Mouse (Mus musculus): ENCODE measurements around the gene Fryl.

Gene Fryl

GRCm38 (mm10) chr5:73163970-73164369, 92.4 kb downstream of the Fryl start:
- DNase-seq (ENCODE audit: extremely low read depth, low read depth, low spot score): no peak

- DNase-seq (ENCODE audit: extremely low read depth, low read depth, low spot score): no peak
Measured at GRCm38 (mm10) chr5:73162492-73162891, 93.9 kb downstream of the Fryl start.

DNA sequence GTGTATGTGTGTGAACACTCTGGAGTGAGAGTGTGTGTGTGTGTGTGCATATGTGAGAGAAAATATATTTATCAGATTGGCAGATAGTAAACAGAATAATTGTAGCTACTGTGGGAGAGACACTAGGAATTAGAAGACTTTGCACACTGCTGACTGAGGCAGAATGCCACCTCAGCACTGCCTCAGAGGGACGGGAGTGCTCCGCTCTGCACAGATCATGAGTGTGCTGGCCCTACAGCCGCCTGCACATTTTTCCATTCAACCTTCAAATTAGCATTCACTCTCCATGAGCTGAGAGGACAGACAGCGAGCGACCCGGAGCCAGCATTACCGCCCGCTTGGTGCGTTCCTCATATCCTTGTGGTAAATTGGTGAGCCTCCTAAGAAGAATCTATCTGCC, 96.0 kb downstream of the Fryl start:
- no peak for DNase-seq (ENCODE audit: extremely low read depth, low read depth, low spot score)

DNA sequence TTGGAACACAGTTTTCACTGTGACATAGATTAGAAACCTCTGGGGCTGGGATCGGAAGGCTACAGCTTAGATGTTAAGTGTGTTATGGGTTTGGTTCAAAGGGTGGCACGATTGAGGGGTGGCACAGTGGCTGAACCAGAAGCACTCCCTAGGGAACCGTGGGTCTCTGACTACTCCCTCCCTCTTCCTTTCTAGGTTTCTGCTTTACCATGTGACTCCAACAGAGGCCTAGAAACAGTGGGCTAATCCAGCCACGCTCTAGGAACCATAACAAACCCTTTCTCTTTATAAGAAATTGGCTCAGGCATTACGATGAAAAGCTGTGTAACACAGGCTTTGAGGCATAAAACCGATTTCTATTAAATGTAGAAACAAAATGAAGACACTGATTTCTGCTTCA, 98.9 kb downstream of the Fryl start:
- no peak for DNase-seq (ENCODE audit: extremely low read depth, low read depth, low spot score)

GRCm38 (mm10) chr5:73157009-73157408, 99.4 kb downstream of the Fryl start:
- DNase-seq (ENCODE audit: extremely low read depth, low read depth, low spot score): no peak

DNA sequence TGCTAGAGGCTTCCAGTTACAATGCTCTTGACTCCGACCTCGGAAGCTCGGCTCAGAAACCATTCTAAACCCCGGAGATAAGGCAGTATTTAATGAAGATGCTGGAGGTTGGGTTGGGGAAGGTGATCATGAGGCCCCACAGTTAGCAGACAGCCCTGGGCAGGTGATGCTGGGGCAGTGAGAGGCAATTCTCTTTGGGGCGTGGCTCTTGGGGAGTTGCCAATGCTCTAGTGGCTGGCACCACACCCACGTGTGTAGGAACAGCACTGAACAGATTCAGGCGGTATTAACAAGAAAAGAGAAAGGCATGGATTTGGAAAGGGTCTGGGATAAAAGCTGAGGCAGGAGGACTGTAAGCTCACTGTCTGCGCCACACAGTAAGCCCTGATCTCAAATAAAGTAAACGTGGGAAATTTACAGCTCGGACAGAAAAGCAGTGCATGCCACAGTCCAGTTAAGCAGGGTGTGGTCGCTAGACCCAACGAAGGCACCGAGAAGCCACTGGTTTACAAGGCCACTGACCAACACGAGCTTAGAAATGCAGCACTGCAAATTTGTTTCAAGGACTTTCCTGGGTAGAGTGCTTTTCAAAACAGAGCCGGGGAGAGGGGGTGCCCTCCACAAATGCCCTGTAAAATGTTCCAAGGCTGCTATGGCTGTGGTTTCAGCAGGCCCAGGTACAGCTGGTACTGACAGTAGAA, 100.0 kb downstream of the Fryl start:
- DNase-seq (ENCODE audit: extremely low read depth, low read depth, low spot score): no peak

DNA sequence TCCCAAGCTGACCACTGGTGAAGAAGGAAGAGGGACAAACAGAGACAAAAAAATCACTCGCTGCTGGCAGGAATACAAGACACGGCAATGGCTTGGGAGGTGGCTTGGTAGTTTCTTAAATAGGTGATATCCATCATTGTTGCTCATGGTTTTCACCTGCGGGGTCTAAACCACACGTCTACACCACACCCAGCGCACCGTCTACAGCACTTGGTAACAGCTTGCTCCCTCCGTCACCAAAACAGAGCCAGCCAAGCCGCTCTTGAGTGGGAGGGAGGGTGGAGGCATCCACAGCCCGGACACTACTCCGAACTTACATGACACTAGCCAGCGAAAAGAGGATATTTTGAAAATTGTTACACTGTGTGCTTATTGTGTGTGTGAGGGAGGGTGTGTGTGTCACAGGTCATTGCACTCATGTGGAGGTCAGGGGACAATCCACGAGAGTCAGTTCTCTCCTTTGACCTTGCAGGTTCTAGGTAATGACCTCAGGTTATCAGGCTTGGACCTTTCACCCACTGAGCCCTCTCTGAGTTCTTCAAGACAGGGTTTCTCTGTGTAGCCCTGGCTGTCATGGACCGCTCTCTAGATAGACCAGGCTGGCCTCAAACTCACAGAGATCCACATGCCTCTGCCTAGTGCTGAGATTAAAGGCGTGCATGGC, 102.5 kb downstream of the Fryl start:
- no peak for DNase-seq (ENCODE audit: extremely low read depth, low read depth, low spot score)

GRCm38 (mm10) chr5:73152206-73152605, 104.2 kb downstream of the Fryl start:
- DNase-seq (ENCODE audit: extremely low read depth, low read depth, low spot score): no peak

DNA sequence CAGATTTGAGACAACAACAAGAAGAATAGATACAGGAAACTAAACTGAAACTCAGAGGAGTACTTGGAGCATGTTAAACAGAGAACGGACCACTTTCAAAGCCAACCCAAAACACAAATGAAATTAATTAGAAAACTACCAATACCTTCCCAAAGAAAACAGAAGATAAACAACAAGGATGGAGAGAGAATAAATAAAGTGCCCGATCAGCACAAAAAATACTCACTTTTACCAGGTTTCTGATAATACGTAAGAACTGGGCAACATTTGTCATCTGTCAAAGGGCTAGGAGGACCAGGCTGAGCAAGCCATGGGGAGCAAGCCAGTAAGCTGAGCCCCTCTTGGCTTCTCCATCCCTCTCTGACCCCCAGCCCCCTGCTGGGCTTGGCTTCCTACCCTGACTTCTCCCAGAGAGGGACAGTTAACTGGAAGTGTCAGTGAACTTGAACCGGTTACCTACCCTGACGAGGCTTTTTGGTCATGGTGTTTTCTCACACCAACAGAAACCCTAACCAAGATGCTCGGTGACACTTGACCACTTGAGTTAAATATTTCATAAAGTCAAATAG, 105.5 kb downstream of the Fryl start:
- DNase-seq (ENCODE audit: extremely low read depth, low read depth, low spot score): no peak

GRCm38 (mm10) chr5:73144987-73145386, 111.4 kb downstream of the Fryl start:
- DNase-seq (ENCODE audit: extremely low read depth, low read depth, low spot score): no peak

GRCm38 (mm10) chr5:73141712-73142111, 114.7 kb downstream of the Fryl start:
- DNase-seq (ENCODE audit: extremely low read depth, low read depth, low spot score): no peak

DNA sequence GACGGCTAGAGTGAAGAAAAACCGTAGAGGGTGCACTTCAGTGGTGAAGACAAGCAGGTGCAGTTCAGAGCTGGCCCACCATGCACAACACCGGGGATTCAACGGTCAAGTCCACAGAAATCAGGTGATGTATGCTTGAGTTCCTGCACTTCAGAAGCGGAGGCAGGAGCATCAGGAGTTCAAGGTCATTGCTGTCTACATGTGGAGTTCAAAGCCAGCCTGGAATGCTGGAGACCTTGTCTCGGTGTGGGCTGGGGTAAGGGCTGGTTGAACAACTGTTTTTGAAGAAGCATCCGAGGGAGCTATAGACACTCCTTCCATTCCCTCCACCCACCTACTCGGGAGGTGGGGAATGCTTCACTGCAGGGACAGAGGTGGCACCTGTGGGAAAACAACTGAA, 115.3 kb downstream of the Fryl start:
- DNase-seq (ENCODE audit: extremely low read depth, low read depth, low spot score): no peak

DNA sequence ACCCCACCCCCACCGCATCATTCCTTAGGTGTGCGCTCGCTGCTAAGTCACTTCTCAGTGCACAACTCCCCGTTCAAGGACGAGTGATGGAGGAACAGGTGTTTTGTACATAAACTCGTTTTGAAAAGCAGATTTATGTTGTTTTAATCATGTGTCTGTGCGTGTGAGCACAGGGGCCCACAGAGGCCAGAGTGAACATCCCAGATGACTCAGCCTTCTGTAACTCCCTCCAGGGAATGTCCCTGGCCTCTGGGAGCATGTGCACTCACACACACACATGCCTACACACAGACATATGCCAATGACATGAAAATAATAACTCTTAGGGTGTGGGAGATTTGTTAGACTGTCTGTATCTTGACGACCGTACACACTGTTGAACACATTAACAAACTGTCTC, 118.9 kb downstream of the Fryl start:
- no peak for DNase-seq (ENCODE audit: extremely low read depth, low read depth, low spot score)

GRCm38 (mm10) chr5:73135959-73136358, 120.5 kb downstream of the Fryl start:
- no peak for DNase-seq (ENCODE audit: extremely low read depth, low read depth, low spot score)

GRCm38 (mm10) chr5:73135131-73135530, 121.3 kb downstream of the Fryl start:
- no peak for DNase-seq (ENCODE audit: extremely low read depth, low read depth, low spot score)

DNA sequence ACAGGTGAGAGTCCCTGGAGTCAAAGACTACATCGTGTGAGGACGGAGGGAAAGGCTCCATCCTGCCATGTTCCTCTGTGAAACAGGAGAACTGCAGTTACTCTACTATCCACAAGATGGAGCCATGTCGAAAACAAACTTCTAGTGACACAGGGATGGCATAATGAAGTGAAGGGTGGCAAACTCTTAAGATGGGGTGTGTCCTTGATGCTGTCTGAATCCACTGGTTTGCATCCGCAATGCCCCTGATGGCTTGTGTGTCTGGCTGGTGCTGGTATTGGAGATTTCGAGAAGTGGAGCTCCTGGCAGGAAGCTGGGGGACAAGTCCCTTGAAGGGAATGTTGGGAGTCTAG, 122.6 kb downstream of the Fryl start:
- DNase-seq (ENCODE audit: extremely low read depth, low read depth, low spot score): no peak

- DNase-seq (ENCODE audit: extremely low read depth, low read depth, low spot score): no peak
Measured at GRCm38 (mm10) chr5:73132998-73133832, 123.2 kb downstream of the Fryl start.

DNA sequence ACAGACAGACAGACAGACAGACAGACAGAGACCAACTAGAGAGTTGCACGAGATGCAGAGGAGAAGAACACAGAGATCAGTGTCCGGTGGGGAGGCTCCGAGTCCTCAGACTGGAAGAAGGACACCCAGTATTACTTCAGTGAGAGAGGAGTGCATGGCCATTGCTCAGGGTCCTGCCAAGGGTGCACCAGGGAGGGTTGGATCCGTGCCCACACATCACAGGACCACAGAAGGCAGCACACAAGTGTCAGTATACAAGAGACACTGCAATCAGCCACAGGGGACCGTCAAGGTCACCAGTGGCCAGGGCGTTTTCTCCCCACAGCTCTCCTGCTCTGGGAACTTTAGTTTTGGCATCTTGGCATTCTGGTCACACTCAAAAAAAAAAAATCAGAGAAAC, 125.4 kb downstream of the Fryl start:
- DNase-seq (ENCODE audit: extremely low read depth, low read depth, low spot score): no peak

DNA sequence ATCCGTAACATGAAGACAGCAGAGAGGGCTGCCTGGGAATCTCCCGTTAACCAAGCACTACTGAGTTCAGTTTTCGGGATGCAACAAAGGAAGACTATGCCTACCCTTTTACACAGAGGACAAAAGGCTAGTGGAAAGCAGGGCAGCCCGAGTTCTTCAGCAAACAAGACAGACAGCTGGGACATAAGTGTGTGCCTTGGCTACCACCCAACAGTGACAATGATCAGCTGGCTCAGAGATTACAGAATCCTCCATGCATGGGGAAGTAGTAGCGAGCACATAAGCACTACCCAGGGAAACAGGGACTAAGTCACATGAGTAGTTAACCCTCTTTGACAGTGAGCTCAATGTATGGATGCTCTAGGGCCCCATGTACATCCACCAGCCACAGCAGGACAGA, 126.5 kb downstream of the Fryl start:
- peak; percentile 14 for DNase-seq (ENCODE audit: extremely low read depth, low read depth, low spot score)

DNA sequence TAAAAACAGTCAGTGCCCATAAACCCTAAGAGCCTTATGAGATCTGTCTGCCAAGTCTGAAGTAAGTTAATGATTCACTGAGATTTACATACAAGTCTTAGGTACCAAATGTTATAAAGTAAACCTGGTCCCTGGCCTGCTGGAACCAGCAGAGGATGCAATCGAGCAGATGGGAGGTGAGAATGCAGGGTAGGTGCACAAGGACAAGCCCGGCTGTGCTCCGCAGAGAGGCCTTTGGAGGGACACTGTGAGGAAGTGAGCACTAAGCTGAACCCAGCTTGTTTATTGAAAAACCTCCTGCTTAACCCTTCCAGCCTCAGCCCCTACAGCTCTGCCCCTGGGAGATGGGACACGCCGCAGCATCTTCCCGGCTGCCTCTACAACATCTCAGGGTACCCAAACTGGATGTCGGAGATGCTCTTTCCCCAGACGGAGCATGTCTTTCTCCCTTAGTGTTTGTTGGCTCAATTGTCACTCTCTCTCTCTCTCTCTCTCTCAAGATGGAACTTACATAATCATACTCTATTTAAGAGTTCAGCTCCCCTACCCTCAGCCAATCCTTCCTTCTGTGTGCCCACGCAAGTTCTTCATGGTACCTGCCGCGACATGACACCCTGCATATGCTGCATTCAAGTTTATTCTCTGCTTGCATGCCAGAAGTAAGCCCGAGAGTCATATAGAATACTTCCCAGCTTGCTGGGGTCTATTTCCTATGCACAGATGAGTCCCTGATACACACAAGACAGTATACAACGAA, 136.3 kb downstream of the Fryl start:
- no peak for DNase-seq (ENCODE audit: extremely low read depth, low read depth, low spot score)

GRCm38 (mm10) chr5:73119524-73119923, 136.9 kb downstream of the Fryl start:
- no peak for DNase-seq (ENCODE audit: extremely low read depth, low read depth, low spot score)
